Mouse (Mus musculus) ovary, postnatal 36 days (tissue): ENCODE measurements around the gene Rsph14.

Experiments used
- DNase-seq: peaks from one replicate; pipeline ENCODE4 v3.0.0; 2022; ENCODE audit warnings: low spot score, mixed read lengths

Gene Rsph14

DNA sequence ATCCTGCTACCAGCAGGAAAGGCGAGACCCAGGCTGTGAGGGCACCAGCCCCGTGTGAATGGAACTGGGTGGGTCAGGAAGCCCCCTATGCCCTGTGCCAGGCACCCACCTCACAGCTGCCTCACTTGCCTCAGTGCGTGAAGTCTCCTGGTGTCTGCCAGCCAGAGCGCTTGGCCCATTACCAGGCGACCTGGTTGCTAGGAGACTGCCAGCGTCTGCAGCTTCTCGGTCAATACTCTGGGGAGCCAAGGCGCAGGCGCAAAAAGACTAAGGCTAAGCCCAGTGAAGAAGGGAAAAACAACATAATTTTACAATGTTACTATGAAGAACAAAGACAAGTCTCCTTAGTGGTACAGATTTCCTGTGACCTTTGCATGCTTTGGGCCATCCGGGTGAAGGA lies at the start of gene Rsph14:
Gene Rsph14, minus strand, starts transcription at position 192 of the 400 bp plus-strand sequence.
- DNase-seq: peak; percentile 88

DNA sequence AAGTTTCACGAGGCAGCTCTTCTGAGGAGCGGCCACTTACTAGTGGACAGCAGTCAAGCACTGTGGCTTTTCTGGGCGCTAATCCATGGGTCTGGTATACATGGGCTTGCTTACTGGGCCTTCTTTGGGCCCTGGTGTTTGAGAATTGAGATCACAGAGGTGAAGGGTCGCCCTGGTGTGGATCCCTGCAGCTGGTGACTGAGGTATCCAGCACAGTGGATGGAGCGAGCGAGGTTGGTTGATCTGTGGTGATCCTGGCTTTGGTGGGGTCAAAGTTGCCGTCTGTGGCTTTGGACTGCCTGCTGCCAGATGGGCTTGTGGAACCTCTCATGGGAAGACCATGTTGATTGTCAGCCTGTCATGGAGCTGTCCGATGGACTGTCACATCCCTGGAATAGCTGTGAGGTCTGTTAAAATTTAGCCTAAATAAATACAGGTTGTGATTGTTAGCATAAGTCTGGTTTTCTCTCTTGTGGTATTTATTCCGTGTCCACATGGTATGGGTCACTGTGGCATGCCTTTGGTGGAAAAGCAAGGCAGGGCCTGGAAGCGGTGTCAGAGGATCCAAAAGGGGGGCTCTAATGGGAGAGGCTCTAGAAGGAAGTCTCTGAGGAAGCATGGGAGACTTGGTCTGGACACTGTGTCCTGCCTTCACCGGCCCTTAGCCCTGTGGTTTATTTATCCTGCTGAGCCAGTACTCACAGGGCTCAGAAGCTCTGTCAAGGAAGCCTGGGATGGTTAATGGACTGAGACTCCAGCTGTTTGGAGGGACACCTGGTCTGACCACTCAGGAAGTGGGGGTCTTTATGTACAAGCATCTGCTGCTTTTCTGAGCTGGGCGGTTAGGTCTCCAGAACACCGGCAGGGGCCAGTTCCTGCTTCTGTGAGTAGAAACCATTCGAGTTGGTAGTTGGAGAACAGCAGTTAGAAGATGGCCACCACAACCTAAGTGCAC lies 46.1 kb upstream of the Rsph14 start:
- DNase-seq: no peak

- DNase-seq: no peak
Measured at GRCm38 (mm10) chr10:75075665-75076064, 43.3 kb upstream of the Rsph14 start.

DNA sequence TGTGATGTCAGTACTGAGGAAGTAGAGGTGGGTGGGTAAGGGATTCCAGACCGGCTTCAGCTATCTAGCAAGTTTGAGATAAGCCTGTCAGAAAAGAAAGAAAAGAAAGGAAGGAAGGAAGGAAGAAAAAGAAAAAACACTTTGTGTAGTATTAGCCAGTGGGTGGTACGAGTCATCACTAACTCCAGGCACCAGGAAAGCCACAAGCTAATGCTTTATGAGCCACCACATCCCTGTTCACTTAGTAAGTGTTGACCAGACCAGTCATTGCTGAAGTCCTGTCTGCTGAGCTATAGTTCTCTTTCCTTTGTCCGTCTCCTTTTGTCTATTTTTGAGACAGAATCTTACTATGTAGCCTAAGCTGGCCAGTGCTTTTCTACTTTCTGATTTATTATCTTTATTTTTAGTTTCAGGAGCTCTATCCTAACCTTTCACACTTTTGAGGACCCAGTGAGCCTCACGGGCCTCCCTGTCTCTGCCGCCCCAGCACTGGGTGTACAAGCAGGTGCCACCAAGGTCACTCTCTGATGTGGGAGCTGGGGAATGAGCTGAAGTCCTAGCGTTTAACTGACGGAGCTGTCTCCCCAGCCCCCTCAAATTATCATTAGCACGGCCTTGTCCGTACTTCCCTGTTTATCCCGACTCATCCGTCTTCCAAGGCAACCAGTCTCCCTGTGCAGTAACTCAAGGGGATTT lies 38.0 kb upstream of the Rsph14 start:
- DNase-seq: no peak

- DNase-seq: no peak
Measured at GRCm38 (mm10) chr10:75068624-75069328, 36.4 kb upstream of the Rsph14 start.

GRCm38 (mm10) chr10:75068086-75068485 lies 35.7 kb upstream of the Rsph14 start:
- DNase-seq: no peak

- DNase-seq: no peak
Measured at GRCm38 (mm10) chr10:75067446-75067845, 35.1 kb upstream of the Rsph14 start.

- DNase-seq: no peak
Measured at GRCm38 (mm10) chr10:75065691-75066090, 33.3 kb upstream of the Rsph14 start.

DNA sequence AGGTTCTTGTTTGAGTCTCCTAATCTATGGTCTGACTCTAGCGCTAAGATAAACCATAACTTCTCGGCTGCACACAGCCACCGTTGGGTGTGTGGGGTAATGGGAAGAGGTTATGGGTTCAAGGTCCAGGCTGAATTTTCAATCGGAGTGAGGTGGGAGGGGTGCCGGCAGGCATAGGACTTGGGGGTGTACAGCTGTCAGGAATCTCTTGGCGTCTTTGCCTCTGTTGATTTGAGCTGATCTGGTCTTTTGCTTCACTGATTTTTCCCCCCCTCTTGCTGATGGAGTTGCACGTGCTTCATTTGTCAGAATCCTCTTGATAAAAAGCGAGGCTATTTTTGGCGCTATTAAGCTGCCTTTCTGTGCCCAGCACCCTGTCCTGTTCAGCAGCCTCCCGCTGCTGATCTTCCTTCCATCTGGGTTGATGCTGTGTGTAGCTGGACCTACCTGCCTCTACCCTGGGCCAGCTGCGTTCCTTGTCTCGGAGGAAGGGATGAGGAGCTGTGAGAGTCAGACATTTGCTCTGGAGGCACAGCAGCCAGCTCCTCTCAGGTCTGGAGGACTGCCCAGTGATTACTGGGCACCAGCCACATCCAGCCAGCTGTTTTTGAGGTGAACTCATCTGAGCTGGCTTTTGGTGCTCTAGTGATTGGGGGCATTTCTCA lies 31.0 kb upstream of the Rsph14 start:
- no peak for DNase-seq

DNA sequence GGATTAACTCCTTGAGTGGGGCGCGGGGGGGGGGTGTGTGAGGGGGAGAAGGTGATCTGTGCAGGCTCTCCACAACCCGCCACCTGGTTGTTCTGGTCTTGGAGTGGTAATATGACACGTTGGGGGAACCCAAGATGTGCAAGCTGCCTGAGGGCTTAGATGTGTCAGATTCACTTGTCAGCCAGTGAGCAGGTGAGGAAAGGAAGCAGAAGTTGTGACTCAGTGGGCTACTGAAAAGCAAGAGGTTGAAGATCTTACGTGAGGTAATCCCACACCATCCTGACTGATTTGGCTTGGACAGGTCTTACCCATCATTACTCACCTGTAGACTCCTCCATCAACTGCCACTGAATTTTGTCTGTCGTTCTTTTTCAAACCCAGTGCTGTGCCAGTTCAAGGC lies 30.2 kb upstream of the Rsph14 start:
- no peak for DNase-seq

- DNase-seq: no peak
Measured at GRCm38 (mm10) chr10:75062189-75062561, 29.8 kb upstream of the Rsph14 start.

GRCm38 (mm10) chr10:75061341-75062188 lies 29.2 kb upstream of the Rsph14 start:
- DNase-seq: peak; percentile 32

DNA sequence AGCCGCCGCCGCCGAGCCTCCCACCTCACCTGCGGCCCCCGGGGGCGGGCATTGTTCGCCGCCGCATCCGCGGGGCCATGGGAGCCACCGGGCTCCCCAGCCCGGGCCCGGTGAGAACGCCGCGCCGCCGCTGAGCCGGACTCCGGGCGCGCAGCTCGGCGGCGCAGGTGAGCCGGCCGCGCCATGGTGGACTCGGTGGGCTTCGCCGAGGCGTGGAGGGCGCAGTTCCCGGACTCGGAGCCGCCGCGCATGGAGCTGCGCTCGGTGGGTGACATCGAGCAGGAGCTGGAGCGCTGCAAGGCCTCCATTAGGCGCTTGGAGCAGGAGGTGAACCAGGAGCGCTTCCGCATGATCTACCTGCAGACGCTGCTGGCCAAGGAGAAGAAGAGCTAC lies 28.5 kb upstream of the Rsph14 start:
- peak; percentile 34 for DNase-seq

DNA sequence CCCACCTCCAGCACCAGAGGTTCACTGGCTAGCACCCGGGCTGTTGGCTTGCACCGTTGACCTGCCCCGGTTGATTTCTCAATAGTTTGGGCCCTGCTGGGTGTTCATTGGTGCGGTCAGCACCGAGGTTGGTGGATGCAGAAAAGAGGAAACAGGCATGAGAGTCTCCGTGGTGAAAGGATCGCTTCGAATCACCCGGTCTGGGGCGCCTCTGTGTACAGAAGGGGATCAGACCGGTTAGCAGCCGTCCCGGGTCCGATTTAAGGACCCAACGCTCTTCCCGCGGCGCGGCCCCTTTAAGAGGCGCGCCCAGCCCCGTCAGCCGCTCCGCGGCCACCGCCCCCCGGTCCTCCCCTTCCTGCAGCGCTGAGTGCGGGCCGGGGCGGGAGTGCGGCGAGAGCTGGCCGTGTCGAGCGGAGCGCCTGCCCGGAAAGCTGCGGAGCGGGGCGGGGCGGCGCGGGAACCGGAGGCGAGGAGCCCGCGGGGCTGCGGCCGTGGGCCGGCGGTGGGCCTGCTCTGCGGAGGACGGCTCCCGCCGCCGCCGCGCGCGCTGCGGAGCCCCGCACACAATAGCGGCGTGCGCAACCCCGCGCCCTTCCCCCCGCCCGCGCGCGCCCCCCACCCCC lies 27.9 kb upstream of the Rsph14 start, which contains the start of gene Bcr:
Gene Bcr, plus strand, starts transcription at position 376 of the 626 bp plus-strand sequence.
- peak; percentile 83 for DNase-seq

DNA sequence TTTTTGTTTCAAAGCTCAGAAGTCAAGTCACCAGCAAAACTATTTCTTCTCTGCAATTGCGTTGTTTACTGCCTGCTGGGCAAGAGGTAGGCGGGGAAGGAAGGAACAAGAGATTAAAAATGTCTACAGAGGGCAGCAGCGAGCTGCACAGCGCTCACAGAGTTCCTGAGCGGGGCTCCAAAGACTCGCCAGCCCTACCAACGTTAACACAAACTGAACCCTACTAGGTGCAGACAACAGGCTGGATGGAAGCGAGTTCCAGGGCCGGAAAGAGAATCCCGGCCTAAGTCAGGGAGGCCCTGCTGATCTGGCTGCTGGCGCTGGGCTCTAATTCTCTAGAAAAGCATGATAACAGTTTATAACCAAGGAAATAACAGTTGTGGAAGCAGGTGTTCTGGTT lies 27.0 kb upstream of the Rsph14 start:
- DNase-seq: peak; percentile 65

DNA sequence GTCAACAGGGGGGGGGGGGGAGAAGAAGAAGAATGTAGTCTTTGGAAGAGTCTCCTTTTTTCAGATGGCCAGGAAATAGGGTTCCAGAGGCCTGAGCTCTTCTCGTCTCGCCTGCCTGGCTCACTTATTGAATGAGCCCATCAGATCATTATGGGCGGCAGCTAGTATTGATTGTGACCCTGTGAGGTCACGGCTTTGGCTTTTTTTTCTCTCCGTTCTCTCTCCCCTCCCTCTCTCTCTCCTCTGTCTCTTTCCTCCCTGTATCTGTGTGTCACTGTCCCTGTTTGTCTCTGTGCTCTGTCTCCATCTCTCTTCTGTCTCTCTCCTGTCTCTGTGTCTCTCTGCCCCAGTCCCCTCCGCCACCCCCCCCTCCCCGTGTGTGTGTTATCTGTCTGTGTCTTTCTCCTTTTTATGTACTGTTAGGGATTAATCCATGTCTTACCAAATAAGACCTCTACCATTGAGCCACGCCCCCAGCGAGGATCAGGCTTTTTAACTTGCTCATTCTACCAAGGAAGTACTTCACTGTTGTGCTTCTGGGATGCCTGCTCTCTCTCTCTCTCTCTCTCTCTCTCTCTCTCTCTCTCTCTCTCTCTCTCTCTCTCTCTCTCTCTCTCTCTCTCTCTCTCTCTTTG lies 26.5 kb upstream of the Rsph14 start:
- DNase-seq: no peak

GRCm38 (mm10) chr10:75058336-75058735 lies 25.9 kb upstream of the Rsph14 start:
- no peak for DNase-seq

DNA sequence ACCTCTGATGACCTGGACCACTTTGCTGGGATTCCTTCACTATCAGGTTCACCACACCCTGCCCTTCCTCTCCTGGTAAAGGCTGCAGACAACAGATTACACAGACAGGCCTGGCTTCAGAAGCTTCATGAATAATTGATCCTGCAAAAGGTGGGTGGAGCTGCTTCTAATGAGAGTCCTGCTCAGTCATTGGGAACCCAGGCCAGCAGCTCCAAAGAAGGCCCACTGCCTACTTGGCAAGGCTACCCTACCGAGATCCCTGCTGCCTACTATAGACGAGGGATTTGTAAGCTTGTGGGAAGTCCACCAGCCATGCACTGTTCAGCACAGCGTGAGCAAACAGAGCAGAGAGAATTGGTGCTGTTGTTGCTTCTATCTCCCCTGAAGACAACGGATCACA lies 23.9 kb upstream of the Rsph14 start:
- DNase-seq: no peak

GRCm38 (mm10) chr10:75055672-75056071 lies 23.3 kb upstream of the Rsph14 start:
- DNase-seq: no peak

- DNase-seq: peak; percentile 73
Measured at GRCm38 (mm10) chr10:75054125-75054524, 21.7 kb upstream of the Rsph14 start.
